Mouse (Mus musculus) lung, postnatal 0 days (tissue): ENCODE results near the gene Olfr1239.

Experiments used
- CTCF ChIP-seq: IDR thresholded peaks from 2 replicates; pipeline ENCODE4 v1.5.1; 2016; ENCODE audit warnings: antibody characterized with exemption, mild to moderate bottlenecking
- EP300 ChIP-seq: IDR thresholded peaks from 2 replicates; pipeline ENCODE4 v1.6.1; 2016; ENCODE audit warnings: antibody characterized with exemption, mild to moderate bottlenecking, control low read depth

GRCm38 (mm10) chr2:89420307-89420706, at the start of gene Olfr1239:
- TF ChIP-seq EP300 (no peak), CTCF (no peak)
